Mouse (Mus musculus): ENCODE measurements around the gene Ccno.

DNA sequence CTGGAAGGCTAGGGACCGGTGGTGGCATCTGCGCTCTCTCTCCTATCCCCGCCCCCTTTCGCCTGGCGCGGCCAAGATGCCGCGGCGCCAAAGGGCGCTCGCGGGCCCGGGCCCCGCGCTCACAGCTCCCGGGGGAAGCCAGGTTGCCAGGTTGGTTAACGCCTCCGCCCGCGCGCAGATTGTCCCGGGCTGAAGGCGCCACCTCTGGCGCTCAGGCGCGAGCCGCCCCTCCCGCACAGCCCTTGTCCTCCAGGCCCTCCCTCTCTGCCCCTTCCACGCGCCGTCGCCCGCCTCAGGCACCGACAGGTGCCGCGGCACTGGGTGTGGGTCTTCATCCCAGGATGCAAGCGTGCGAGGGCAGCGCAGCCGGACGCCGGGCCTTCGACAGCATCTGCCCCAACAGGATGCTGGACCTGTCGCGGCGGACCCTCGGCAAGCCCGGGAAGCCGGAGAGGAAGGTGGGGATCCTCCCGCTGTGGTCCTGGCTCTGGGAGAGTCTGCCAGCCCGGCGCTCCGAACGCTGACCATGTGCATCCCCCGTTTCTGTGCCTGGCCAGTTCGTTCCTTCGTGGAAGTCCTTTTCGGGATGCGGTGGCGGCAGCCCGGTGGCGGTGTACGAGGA lies 6.0 kb downstream of the Ccno start, which contains the start of gene Mcidas:
- TF ChIP-seq CTCF (IDR thresholded peaks at IDR 0.05; ENCODE audit: extremely low read depth, insufficient read length, insufficient replicate concordance, low read depth, low read length) = no peak
- TF ChIP-seq POLR2A (IDR thresholded peaks at IDR 0.05; ENCODE audit: low read depth, low read length) = no peak
